Mouse (Mus musculus) adrenal gland, adult 18-20 months (tissue): ENCODE measurements around the gene Scyl1. TPM values are rescaled to one million over a fixed set of nuclear protein-coding genes. Genes with fewer than 3 reads are reported as not detected.

Experiments
- DNase-seq, 2 experiments: peaks; one replicate each; pipeline ENCODE4 v3.0.0; 2021 to 2022; ENCODE audit warnings: low spot score in 2 of 2
- total RNA-seq, 2 experiments: library from RNA; stranded (reverse); gene quantifications; 1 replicate in 1 of 2; 2 replicates in 1 of 2; pipeline ENCODE4 v1.2.3; 2021

Gene Scyl1
- total RNA-seq, 2 experiments from 2014 or later: 92.3 to 105 TPM

DNA sequence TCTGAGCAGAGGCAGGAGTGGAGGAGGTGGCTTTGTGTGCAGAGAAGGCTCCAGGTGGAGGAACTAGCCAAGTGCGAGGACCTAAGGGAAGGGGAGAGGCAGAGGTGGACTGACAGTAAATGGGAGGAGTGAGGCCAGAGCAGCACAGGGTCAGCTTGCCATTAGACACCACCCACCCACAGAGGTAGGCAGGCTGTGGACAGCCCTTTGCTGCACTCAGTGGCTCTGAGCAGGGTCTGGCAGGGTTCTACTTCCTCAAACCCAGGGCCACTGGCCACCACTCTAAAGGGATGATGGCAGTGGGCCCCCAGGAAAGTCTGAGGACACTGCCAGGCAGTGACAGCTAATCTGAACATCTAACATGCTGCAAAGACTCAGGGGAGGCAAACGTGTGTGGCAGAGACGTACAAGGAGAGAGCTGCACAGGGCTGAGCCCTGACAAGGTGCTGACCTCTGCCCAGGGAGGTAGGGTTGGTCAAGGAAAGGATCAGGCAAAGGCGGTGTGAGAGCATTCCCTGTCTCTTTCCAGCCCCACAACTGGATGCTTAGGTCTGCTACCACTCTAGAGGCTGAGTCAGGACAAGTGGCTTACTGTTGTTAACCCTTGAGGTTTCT is 47.2 kb downstream of the Scyl1 start:
- DNase-seq: no peak

- DNase-seq: no peak
Measured at GRCm38 (mm10) chr19:5722848-5723425, 48.3 kb downstream of the Scyl1 start.

GRCm38 (mm10) chr19:5721233-5721632 is 50.0 kb downstream of the Scyl1 start:
- DNase-seq: no peak

DNA sequence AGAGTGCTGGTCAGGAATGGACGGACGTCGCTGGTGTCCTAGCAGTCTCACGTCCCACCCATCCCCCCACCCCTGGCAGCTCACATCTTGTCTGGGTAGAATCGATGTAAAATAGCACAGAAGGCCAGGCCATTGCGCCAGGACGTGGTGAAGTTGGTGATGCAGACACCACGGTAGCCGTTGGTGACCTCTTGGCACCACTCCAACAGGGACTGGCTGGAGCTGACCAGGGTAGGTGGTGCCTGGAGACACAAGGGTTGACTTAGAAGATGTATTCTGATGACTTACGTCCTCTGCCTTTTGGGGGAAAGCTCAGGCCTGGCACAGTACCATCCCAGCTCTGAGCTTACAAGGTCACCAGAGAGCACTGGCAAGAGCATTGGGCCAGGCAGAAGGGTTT is 54.3 kb downstream of the Scyl1 start:
- DNase-seq: no peak

DNA sequence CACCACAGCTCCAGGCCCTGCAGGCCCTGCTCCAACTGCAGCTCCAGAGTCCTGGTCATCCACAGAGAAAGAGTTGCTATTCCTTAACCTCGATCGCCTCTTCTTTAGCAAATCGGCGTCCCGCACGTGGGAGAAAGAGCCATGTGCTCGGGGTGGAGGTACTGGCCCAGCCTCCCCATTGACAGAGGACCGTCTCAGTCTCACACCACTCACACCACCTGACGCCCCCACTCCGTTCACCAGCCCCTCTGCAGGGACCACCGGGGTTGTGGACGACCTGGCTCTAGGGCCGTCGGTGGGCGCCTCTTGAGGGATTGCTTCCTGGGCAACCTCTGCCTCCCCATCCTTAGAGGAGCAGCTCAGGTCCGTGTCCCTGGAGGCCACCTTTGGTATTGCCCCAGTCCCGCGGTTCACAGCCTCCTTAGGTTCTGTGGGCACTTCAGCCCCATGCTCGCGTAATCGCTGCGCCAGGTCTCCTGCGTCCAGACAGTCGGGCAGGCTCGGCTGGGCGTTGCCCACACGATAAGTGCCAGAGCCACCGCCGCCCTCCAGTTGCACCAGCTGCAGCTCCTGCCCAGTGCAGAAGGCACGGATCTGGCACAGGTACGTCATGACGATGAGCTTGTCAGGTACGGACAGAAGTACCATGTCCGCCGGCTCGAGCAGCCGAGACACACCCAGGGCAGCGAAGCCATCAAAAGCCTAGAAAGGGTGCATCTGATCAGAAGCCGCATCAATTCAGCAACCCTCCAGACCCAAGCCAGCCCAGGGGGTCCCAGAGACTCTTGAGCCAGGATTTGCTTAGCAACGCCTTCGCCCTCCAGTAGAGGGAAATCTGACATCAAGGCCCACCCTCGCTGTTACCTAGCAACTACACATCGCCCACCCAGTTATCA is 55.2 kb downstream of the Scyl1 start:
- no peak for DNase-seq

DNA sequence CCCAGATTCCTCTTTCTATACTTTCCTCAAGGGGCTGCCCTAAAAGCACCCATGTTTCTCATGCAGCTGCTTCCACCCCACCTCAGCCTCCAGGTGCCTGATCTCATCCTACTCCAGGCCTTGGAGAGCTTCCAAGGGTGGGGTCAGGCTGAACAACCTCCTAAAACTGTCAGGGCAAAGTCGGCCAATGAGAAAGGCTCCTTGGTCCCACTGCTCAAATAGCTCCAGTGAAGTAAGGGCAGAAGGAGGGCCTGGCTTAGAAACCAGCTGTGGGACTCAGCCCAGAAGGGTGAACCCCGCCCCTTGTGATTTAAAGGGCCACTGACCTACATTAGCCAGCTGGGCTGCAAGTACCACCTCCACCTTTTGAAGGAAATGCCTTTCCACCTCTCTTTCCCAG is 57.5 kb downstream of the Scyl1 start:
- DNase-seq: no peak

GRCm38 (mm10) chr19:5713255-5713654 is 58.0 kb downstream of the Scyl1 start:
- DNase-seq: no peak

GRCm38 (mm10) chr19:5711907-5712460 is 59.2 kb downstream of the Scyl1 start:
- DNase-seq: no peak

DNA sequence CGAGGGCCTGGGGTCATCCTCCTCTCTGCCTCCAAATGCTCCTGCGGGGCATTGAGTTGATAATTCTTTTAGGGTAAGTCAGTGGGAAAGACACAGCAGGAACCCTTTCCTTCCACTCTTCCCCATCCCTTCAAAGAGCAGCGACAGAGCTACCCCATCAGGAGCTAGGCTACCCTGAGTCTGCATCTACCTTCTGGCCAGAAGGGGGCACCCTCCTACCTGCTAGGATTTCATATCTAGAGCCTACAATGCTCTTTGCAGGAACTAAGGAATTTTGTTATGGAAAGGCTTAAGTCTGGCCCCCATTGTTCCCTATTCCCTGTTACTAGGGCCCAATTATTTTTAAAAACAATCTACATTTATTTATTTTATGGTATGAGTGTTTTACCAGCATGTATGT is 60.0 kb downstream of the Scyl1 start:
- peak in 1 of 2 experiments; percentile 62 for DNase-seq

DNA sequence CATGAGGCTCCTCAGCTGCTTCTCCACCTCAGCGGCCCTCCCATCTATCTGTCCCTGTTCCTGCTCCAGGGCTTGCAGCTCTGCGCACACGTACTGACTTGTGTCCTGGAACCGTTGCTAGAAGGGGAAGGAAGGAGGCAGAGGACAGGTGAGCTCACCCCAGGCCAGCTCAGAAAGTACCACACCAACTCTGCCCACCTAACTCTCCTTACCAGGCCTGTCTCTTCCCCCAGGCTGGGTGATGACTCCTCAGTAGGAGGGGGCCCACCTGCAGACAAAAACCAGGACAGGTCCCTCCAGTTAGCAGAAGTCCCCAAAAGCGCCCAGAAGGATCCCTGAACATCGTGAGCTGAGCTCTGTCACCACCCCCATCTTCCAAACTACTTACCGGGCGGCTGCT is 60.6 kb downstream of the Scyl1 start:
- DNase-seq: no peak

DNA sequence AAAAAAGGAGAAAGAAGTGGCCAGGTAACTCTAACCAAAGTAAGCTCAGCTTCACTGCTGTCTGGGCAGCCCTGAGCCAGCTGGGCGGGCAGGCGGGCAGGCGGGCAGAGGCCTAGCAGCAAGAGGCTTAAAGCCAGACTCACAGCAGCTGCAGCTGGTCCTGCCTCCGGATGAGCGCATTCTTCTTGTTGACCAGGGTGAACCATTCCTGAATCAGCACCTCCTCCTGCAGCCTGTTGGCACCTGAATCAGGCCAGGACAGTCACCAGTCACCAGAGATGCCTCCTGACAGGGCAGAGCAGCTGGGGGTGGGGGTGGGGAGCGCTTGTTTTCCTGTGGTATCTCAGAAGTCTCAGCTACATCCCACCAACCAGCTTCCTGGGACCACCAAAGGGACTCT is 61.2 kb downstream of the Scyl1 start:
- DNase-seq: no peak

Other genes starting within 250 kb of the Scyl1 start
- gene Ovol1, start 210.8 kb downstream of the Scyl1 start, total RNA-seq: not detected
- gene Ap5b1, start 203.4 kb downstream of the Scyl1 start, total RNA-seq: 1 to 10 TPM; 6.5 to 9.9 TPM
- gene Rnaseh2c, start 169.5 kb downstream of the Scyl1 start, total RNA-seq: 100 to 1,000 TPM; 108 to 113 TPM
- gene Kat5, start 161.2 kb downstream of the Scyl1 start, total RNA-seq: 10 to 100 TPM; 67.8 to 69.3 TPM
- gene Rela, start 133.9 kb downstream of the Scyl1 start, total RNA-seq: 10 to 100 TPM; 79.6 to 90.2 TPM
- gene Sipa1, start 107.7 kb downstream of the Scyl1 start, total RNA-seq: 10 to 100 TPM; 41.1 to 45.6 TPM
- gene Map3k11, start 82.7 kb downstream of the Scyl1 start, total RNA-seq: 10 to 100 TPM; 36.9 to 45.8 TPM
- gene Pcnx3, start 82.5 kb downstream of the Scyl1 start, total RNA-seq: 100 to 1,000 TPM in 1 of 2 experiments, 10 to 100 TPM in 1; 84.6 to 103 TPM
- not detected for gene Kcnk7, start 67.1 kb downstream of the Scyl1 start, total RNA-seq
- 10 to 100 TPM; 33.5 to 45.6 TPM for gene Ehbp1l1, start 45.1 kb downstream of the Scyl1 start, total RNA-seq
- gene Fam89b, start 41.8 kb downstream of the Scyl1 start, total RNA-seq: 10 to 100 TPM; 42.9 to 61.5 TPM
- gene Ltbp3, start 30.5 kb downstream of the Scyl1 start, total RNA-seq: 100 to 1,000 TPM; 241 to 252 TPM
- gene Frmd8, start 103.9 kb upstream of the Scyl1 start, total RNA-seq: 10 to 100 TPM; 21.1 to 42.8 TPM
- 10 to 100 TPM in 1 of 2 experiments, 1 to 10 TPM in 1; 4.9 to 19.0 TPM for gene Slc25a45, start 106.4 kb upstream of the Scyl1 start, total RNA-seq
- gene Tigd3, start 122.7 kb upstream of the Scyl1 start, total RNA-seq: 1 to 10 TPM in 1 of 2 experiments, under 1 TPM in 1; 0.90 to 1.1 TPM
- gene Dpf2, start 141.6 kb upstream of the Scyl1 start, total RNA-seq: 100 to 1,000 TPM; 111 to 129 TPM
- 1 to 10 TPM; 5.2 to 8.0 TPM for gene Cdc42ep2, start 153.4 kb upstream of the Scyl1 start, total RNA-seq
- 10 to 100 TPM; 15.5 to 16.8 TPM for gene Pola2, start 192.8 kb upstream of the Scyl1 start, total RNA-seq
- not detected for gene Slc22a20, start 214.7 kb upstream of the Scyl1 start, total RNA-seq
- gene Capn1, start 244.5 kb upstream of the Scyl1 start, total RNA-seq: 10 to 100 TPM; 31.6 to 35.5 TPM